Mouse (Mus musculus): ENCODE measurements around the gene Eef2kmt. TPM values are rescaled to one million over a fixed set of nuclear protein-coding genes. Genes with fewer than 3 reads are reported as not detected.

Gene Eef2kmt
- polyA plus RNA-seq (2012; rRNA removed), result 10.0 and 10.9 TPM in 2 replicates

- Histone ChIP-seq H3K4me3 (ENCODE audit: insufficient read depth, low read length) (peak within 1 kb of the TSS; percentile 37), H3K4me1 (ENCODE audit: control insufficient read depth, insufficient read depth, low read length) (peaks cover 1% of the 10 kb centered on the region; the same call in 1 of the 2 replicates), H3K27ac (ENCODE audit: insufficient read depth, low read length) (no peak within 1 kb of the TSS)
- TF ChIP-seq CTCF (IDR thresholded peaks at IDR 0.05; ENCODE audit: extremely low read depth, insufficient read depth, low read length) (peak; percentile 37; the same call in 1 of the 2 replicates), POLR2A (IDR thresholded peaks at IDR 0.05; ENCODE audit: extremely low read depth, insufficient read depth, low read length) (0 out of 2 replicates have a peak, but pooled peaks have one; percentile 28)
These were observed at the start of gene Eef2kmt for GRCm38 (mm10) chr16:5255779-5256496. TSS of gene Eef2kmt (minus strand) at chr16:5255983.

- Histone ChIP-seq H3K27ac (ENCODE audit: insufficient read depth, low read length) (no peak overlapping the region), H3K4me1 (ENCODE audit: control insufficient read depth, insufficient read depth, low read length) (no peaks in the 10 kb centered on the region), H3K4me3 (ENCODE audit: insufficient read depth, low read length) (no peak overlapping the region)
- no peak for TF ChIP-seq POLR2A (IDR thresholded peaks at IDR 0.05; ENCODE audit: extremely low read depth, insufficient read depth, low read length)
- TF ChIP-seq CTCF (IDR thresholded peaks at IDR 0.05; ENCODE audit: extremely low read depth, insufficient read depth, low read length), result no peak
These were observed 39.5 kb upstream of the Eef2kmt start for GRCm38 (mm10) chr16:5295238-5295637.

GRCm38 (mm10) chr16:5285376-5285775, 29.6 kb upstream of the Eef2kmt start:
- TF ChIP-seq POLR2A (IDR thresholded peaks at IDR 0.05; ENCODE audit: extremely low read depth, insufficient read depth, low read length) (no peak), CTCF (IDR thresholded peaks at IDR 0.05; ENCODE audit: extremely low read depth, insufficient read depth, low read length) (no peak)
- Histone ChIP-seq H3K4me3 (ENCODE audit: insufficient read depth, low read length) (no peak overlapping the region), H3K27ac (ENCODE audit: insufficient read depth, low read length) (no peak overlapping the region), H3K4me1 (ENCODE audit: control insufficient read depth, insufficient read depth, low read length) (no peaks in the 10 kb centered on the region)

GRCm38 (mm10) chr16:5282686-5283085, 26.9 kb upstream of the Eef2kmt start:
- TF ChIP-seq CTCF (IDR thresholded peaks at IDR 0.05; ENCODE audit: extremely low read depth, insufficient read depth, low read length), result no peak
- TF ChIP-seq POLR2A (IDR thresholded peaks at IDR 0.05; ENCODE audit: extremely low read depth, insufficient read depth, low read length), result no peak
- Histone ChIP-seq H3K27ac (ENCODE audit: insufficient read depth, low read length) (no peak overlapping the region), H3K4me1 (ENCODE audit: control insufficient read depth, insufficient read depth, low read length) (no peaks in the 10 kb centered on the region), H3K4me3 (ENCODE audit: insufficient read depth, low read length) (no peak overlapping the region)

GRCm38 (mm10) chr16:5279571-5280222, 23.9 kb upstream of the Eef2kmt start:
- no peaks in the 10 kb centered on the region for H3K4me1 ChIP-seq (ENCODE audit: control insufficient read depth, insufficient read depth, low read length)
- H3K4me3 ChIP-seq (ENCODE audit: insufficient read depth, low read length), result no peak overlapping the region
- H3K27ac ChIP-seq (ENCODE audit: insufficient read depth, low read length), result no peak overlapping the region
- TF ChIP-seq POLR2A (IDR thresholded peaks at IDR 0.05; ENCODE audit: extremely low read depth, insufficient read depth, low read length) (no peak), CTCF (IDR thresholded peaks at IDR 0.05; ENCODE audit: extremely low read depth, insufficient read depth, low read length) (no peak)

GRCm38 (mm10) chr16:5272371-5272770, 16.6 kb upstream of the Eef2kmt start:
- Histone ChIP-seq H3K4me1 (ENCODE audit: control insufficient read depth, insufficient read depth, low read length) (no peaks in the 10 kb centered on the region), H3K4me3 (ENCODE audit: insufficient read depth, low read length) (no peak overlapping the region), H3K27ac (ENCODE audit: insufficient read depth, low read length) (no peak overlapping the region)
- TF ChIP-seq POLR2A (IDR thresholded peaks at IDR 0.05; ENCODE audit: extremely low read depth, insufficient read depth, low read length) (no peak), CTCF (IDR thresholded peaks at IDR 0.05; ENCODE audit: extremely low read depth, insufficient read depth, low read length) (no peak)

- no peak overlapping the region for H3K27ac ChIP-seq (ENCODE audit: insufficient read depth, low read length)
- H3K4me3 ChIP-seq (ENCODE audit: insufficient read depth, low read length), result no peak overlapping the region
- H3K4me1 ChIP-seq (ENCODE audit: control insufficient read depth, insufficient read depth, low read length), result no peaks in the 10 kb centered on the region
- TF ChIP-seq CTCF (IDR thresholded peaks at IDR 0.05; ENCODE audit: extremely low read depth, insufficient read depth, low read length), result no peak
- TF ChIP-seq POLR2A (IDR thresholded peaks at IDR 0.05; ENCODE audit: extremely low read depth, insufficient read depth, low read length), result no peak
These were observed 15.7 kb upstream of the Eef2kmt start for GRCm38 (mm10) chr16:5271411-5272035.

- Histone ChIP-seq H3K4me3 (ENCODE audit: insufficient read depth, low read length) (no peak overlapping the region), H3K4me1 (ENCODE audit: control insufficient read depth, insufficient read depth, low read length) (no peaks in the 10 kb centered on the region), H3K27ac (ENCODE audit: insufficient read depth, low read length) (no peak overlapping the region)
- TF ChIP-seq CTCF (IDR thresholded peaks at IDR 0.05; ENCODE audit: extremely low read depth, insufficient read depth, low read length) (no peak), POLR2A (IDR thresholded peaks at IDR 0.05; ENCODE audit: extremely low read depth, insufficient read depth, low read length) (no peak)
These were observed 8.1 kb upstream of the Eef2kmt start for GRCm38 (mm10) chr16:5263926-5264325.

GRCm38 (mm10) chr16:5263156-5263555, 7.4 kb upstream of the Eef2kmt start:
- H3K4me3 ChIP-seq (ENCODE audit: insufficient read depth, low read length), result no peak overlapping the region
- TF ChIP-seq CTCF (IDR thresholded peaks at IDR 0.05; ENCODE audit: extremely low read depth, insufficient read depth, low read length) (no peak), POLR2A (IDR thresholded peaks at IDR 0.05; ENCODE audit: extremely low read depth, insufficient read depth, low read length) (no peak)
- no peaks in the 10 kb centered on the region for H3K4me1 ChIP-seq (ENCODE audit: control insufficient read depth, insufficient read depth, low read length)
- no peak overlapping the region for H3K27ac ChIP-seq (ENCODE audit: insufficient read depth, low read length)
